Mouse (Mus musculus) midbrain, postnatal 0 days (tissue): ENCODE results near the gene Fbxo9. TPM values are rescaled to one million over a fixed set of nuclear protein-coding genes. Genes with fewer than 3 reads are reported as not detected.

Experiments
- ATAC-seq: fragments of 200-750 bp; cut with Nextera tagmentation; 2 replicates; pipeline ENCODE4 v1.8.0; 2017; ENCODE audit warnings: moderate number of reproducible peaks, mild to moderate bottlenecking, moderate TSS enrichment, moderate library complexity; ENCODE audit not compliant: low FRiP score
- DNase-seq: peaks from one replicate; pipeline ENCODE4 v3.0.0-alpha.2; 2015; ENCODE audit warnings: low spot score
- H3K27ac ChIP-seq: fragments of 300-500 bp; sonication (generic); 2 replicates; pipeline ENCODE4 v1.5.1; 2014; ENCODE audit warnings: low read depth, mild to moderate bottlenecking, low read length, mixed read lengths
- H3K27me3 ChIP-seq: fragments of 300-500 bp; sonication (generic); 2 replicates; pipeline ENCODE4 v1.6.1; 2014; ENCODE audit warnings: low read length, control low read depth, mixed read lengths; ENCODE audit not compliant: insufficient read depth
- H3K36me3 ChIP-seq: fragments of 300-500 bp; sonication (generic); 2 replicates; pipeline ENCODE4 v1.6.1; 2014; ENCODE audit warnings: low read length, control low read depth, mixed read lengths; ENCODE audit not compliant: insufficient read depth
- H3K4me1 ChIP-seq: fragments of 300-500 bp; sonication (generic); 2 replicates; pipeline ENCODE4 v1.6.1; 2014; ENCODE audit warnings: mild to moderate bottlenecking, control low read depth, antibody characterized with exemption, low read length, mixed read lengths; ENCODE audit not compliant: insufficient read depth
- H3K4me2 ChIP-seq: fragments of 300-500 bp; sonication (generic); 2 replicates; pipeline ENCODE4 v1.6.1; 2014; ENCODE audit warnings: low read depth, mild to moderate bottlenecking, low read length, mixed read lengths; ENCODE audit not compliant: poor library complexity, severe bottlenecking
- H3K4me3 ChIP-seq: fragments of 300-500 bp; sonication (generic); 2 replicates; pipeline ENCODE4 v1.5.1; 2014; ENCODE audit warnings: low read depth, mild to moderate bottlenecking, low read length, moderate library complexity
- H3K9ac ChIP-seq: fragments of 300-500 bp; sonication (generic); replicated peaks from 2 replicates; pipeline ENCODE4 v1.6.1; 2014; ENCODE audit warnings: mild to moderate bottlenecking, low read length, moderate library complexity, mixed read lengths; ENCODE audit not compliant: poor library complexity, severe bottlenecking
- H3K9me3 ChIP-seq: fragments of 300-500 bp; sonication (generic); 2 replicates; pipeline ENCODE4 v1.6.1; 2016; ENCODE audit warnings: low read length, control low read depth
- CTCF ChIP-seq: IDR thresholded peaks from 2 replicates; pipeline ENCODE4 v1.5.1; 2016; ENCODE audit warnings: antibody characterized with exemption, mild to moderate bottlenecking
- whole genome bisulfite sequencing: fragments of 180-500 bp; shearing (Covaris S2); extraction: QIAGEN DNeasy Blood & Tissue Kit; methylation state at CpG from one replicate; pipeline ENCODE4 v1.1.7; 2014; 5-methylcytosine and 5-hydroxymethylcytosine counted together
- polyA plus RNA-seq: library from polyadenylated mRNA; unstranded; fragments of >200 nt; fragmentation: Nextera tagmentation; extraction: Ambion mirVana; gene quantifications from 2 replicates; pipeline ENCODE4 v1.2.1, GENCODE M21; 2015
- total RNA-seq: library from RNA; depleted of rRNA; stranded (reverse); fragments of >200 nt; gene quantifications from 2 replicates; pipeline ENCODE4 v1.2.3, GENCODE M21; 2014

Fbxo9 gene
- total and polyA plus RNA-seq, 2 experiments from 2014 or later = 84.8 to 115 TPM

DNA sequence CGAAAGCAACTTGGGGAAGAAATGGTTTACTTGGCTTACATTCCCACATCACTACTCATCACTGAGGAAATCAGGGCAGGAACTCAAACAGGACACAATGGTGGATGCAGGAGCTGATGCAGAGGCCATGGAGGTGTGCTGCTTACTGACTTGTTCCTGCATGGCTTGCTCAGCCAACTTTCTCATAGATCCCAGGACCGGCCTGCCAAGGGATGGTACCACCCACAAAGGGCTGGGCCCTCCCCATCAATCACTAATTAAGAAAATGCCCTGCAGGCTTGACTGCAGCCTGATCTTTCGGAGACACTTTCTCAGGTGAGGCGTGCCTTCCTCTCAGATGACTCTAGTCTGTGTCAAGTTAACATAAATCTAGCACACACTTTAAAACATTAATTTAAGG, 2.0 kb downstream of the Fbxo9 start:
- Histone ChIP-seq H3K4me3 (no peak overlapping the region), H3K4me1 (peaks cover 8% of the 10 kb centered on the region), H3K27me3 (no peaks in the 10 kb centered on the region), H3K9me3 (no peaks in the 10 kb centered on the region), H3K27ac (no peak overlapping the region), H3K36me3 (no peaks in the 10 kb centered on the region; the same call in none of the 2 replicates), H3K4me2 (no peak overlapping the region), H3K9ac (no peak overlapping the region)
- no peak for ATAC-seq
- no peak for DNase-seq
- WGBS = 85% methylated on average over 4 of the region's 4 CpGs
- no peak for TF ChIP-seq CTCF

- 89% methylated on average over 6 of the region's 6 CpGs for WGBS
- DNase-seq (no peak), ATAC-seq (no peak)
- Histone ChIP-seq H3K27me3 (no peaks in the 10 kb centered on the region), H3K4me1 (peaks cover 8% of the 10 kb centered on the region), H3K9ac (no peak overlapping the region), H3K4me3 (no peak overlapping the region), H3K4me2 (no peak overlapping the region), H3K9me3 (no peaks in the 10 kb centered on the region), H3K36me3 (peaks cover 8% of the 10 kb centered on the region), H3K27ac (no peak overlapping the region)
- no peak for TF ChIP-seq CTCF
Measured at GRCm38 (mm10) chr9:78105501-78105932, 3.3 kb downstream of the Fbxo9 start.

GRCm38 (mm10) chr9:78104973-78105372, 3.9 kb downstream of the Fbxo9 start:
- Histone ChIP-seq H3K36me3 (peaks cover 11% of the 10 kb centered on the region), H3K27me3 (no peaks in the 10 kb centered on the region), H3K4me1 (peaks cover 8% of the 10 kb centered on the region), H3K4me3 (no peak overlapping the region), H3K9me3 (no peaks in the 10 kb centered on the region), H3K27ac (no peak overlapping the region), H3K4me2 (no peak overlapping the region), H3K9ac (no peak overlapping the region)
- 94% methylated on average over 6 of the region's 6 CpGs for WGBS
- no peak for TF ChIP-seq CTCF
- ATAC-seq = no peak
- no peak for DNase-seq

DNA sequence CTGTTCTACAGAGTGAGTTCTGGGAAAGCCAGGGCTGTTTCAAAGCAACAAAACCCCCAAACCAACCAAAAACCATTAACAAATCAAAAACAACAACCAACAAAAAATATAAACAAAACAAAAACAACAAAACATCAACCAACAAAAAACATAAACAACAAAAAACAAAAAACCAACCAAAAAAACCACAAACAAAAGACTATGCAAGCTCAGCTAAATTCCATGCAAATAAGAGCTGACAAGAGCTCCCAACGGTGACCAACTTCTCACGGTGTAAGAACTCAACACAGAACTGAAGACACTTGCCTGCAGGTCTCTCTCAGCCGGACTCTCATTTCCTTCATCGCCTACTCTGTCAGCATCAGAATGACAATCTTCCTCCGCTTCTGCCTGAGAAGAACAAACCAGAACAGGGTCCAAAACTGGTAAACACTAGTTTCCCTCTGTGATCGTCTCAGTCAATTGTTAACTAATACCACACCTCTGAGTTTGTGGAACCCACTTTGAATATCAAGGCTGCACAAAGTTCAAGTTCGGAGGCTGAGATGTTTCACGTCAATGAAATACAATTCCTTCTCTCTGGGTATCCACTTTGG, 4.8 kb downstream of the Fbxo9 start:
- Histone ChIP-seq H3K9me3 (no peaks in the 10 kb centered on the region), H3K27ac (no peak overlapping the region), H3K4me3 (no peak overlapping the region), H3K4me2 (no peak overlapping the region), H3K4me1 (peaks cover 4% of the 10 kb centered on the region; the same call in 1 of the 2 replicates), H3K9ac (no peak overlapping the region), H3K36me3 (peaks cover 12% of the 10 kb centered on the region), H3K27me3 (no peaks in the 10 kb centered on the region)
- WGBS = 87% methylated on average over 8 of the region's 8 CpGs
- TF ChIP-seq CTCF = no peak
- no peak for DNase-seq
- no peak for ATAC-seq

GRCm38 (mm10) chr9:78101431-78101830, 7.4 kb downstream of the Fbxo9 start:
- no peak for DNase-seq
- no peak overlapping the region for H3K4me3 ChIP-seq
- no peak for TF ChIP-seq CTCF
- peaks cover 22% of the 10 kb centered on the region for H3K36me3 ChIP-seq
- H3K27me3 ChIP-seq = no peaks in the 10 kb centered on the region
- no peaks in the 10 kb centered on the region for H3K4me1 ChIP-seq
- 75% methylated on average over 4 of the region's 4 CpGs for WGBS
- no peak overlapping the region for H3K4me2 ChIP-seq
- H3K27ac ChIP-seq = no peak overlapping the region
- no peak for ATAC-seq
- H3K9me3 ChIP-seq = no peaks in the 10 kb centered on the region
- no peak overlapping the region for H3K9ac ChIP-seq

DNA sequence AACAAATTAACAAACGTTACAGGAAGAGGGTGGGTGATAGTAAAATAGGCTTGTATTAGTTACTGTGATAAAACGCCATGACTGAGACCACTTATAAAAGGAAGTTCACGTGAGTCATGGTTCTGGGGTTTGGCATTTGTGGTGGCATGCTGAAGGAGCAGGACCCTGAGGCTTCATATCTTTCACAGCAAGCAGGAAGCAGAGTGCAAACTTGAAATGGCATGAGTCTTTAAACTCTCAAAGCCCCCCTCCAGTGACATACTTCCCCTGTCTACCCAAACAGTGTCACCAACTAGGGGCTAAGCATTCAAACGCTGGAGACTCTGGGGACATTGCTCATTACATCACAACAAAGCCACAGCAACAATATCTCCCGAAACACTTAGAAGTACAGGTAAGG, 7.9 kb downstream of the Fbxo9 start:
- WGBS = 83% methylated on average over 5 of the region's 5 CpGs

More for the DNA sequence above, 7.9 kb downstream of the Fbxo9 start:
- Histone ChIP-seq H3K4me3 (no peak overlapping the region), H3K27ac (no peak overlapping the region), H3K4me1 (no peaks in the 10 kb centered on the region), H3K9ac (no peak overlapping the region), H3K4me2 (no peak overlapping the region), H3K27me3 (no peaks in the 10 kb centered on the region), H3K9me3 (no peaks in the 10 kb centered on the region), H3K36me3 (peaks cover 24% of the 10 kb centered on the region)
- DNase-seq (no peak), ATAC-seq (no peak)
- TF ChIP-seq CTCF = no peak
